Mouse (Mus musculus) embryo, embryonic 9.5 days (tissue): ENCODE results near the gene Cfhr2.
"Not testable (repeated sequence)": the region's sequence is repeated elsewhere in the genome, so short reads cannot be mapped to it uniquely, and the experiment has no call there.

ENCODE experiments used
- DNase-seq: peaks from one replicate; pipeline ENCODE4 v3.0.0-alpha.2; 2017; ENCODE audit errors: extremely low spot score

The Cfhr2 gene

GRCm38 (mm10) chr1:139858548-139858947 lies at the start of gene Cfhr2:
Gene Cfhr2 (minus strand): TSS chr1:139858702.
- no peak for DNase-seq

DNA sequence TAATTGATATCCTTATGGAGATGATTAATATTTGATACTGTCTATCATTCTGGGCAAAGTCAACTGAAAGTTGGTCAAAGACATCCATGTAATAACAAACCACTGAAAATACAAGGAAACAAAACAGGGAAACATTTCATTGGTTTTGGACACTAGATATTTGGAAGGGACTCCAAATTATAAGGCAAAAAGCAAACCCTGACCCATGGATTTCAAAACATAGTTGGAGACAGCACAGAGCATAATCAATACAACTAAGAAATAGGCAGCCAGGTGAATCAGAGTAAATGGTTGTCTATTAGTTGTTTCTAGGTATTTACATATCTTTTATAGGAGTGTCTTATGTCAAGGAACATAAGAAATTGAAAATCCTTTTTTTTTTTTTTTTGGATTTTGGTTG lies 5.2 kb upstream of the Cfhr2 start:
- no peak for DNase-seq

DNA sequence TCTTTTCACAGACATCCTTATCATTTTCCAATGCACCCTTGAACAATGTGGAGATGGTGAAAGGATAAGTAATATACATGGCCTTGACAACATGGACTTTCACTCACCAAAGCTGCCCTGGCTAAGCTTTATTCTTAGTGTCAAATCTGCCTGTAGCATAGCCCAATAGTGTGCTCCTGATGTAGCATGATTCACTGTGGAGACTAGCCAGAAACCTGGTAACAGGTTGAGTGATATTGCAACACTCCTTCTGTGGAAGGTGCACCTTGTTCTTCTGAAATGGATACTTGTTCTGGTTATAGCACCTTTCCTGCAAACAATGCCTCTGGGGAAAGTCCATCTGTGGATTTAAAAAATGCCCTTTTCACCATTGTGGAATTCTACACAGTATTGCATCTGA lies 1.7 kb upstream of the Cfhr2 start:
- no peak for DNase-seq

GRCm38 (mm10) chr1:139839699-139840098 lies 18.8 kb downstream of the Cfhr2 start:
- no peak for DNase-seq

- DNase-seq = no peak
These were observed 19.2 kb downstream of the Cfhr2 start for GRCm38 (mm10) chr1:139839290-139839689.

DNA sequence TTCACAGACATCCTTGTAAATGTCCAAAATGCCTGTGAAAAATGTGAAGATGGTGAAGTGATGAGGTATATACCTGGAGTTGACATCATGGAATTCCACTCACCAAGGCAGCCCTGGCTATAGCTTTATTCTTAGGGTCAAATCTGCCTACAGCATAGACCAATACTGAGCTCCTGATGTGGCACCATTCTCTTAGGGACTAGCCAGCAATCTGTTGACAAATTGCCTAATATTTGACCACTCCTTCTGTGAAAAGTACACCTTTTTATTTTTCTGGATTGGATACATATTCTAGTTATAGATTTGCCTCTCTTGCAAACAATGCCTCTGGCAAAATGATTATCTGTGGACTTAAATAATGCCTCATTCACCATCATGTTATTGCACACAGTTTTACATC lies 49.9 kb downstream of the Cfhr2 start:
- no peak for DNase-seq

- DNase-seq = no peak
These were observed 77.4 kb downstream of the Cfhr2 start, which contains the start of gene Gm4788 for GRCm38 (mm10) chr1:139781143-139781542. Gene Gm4788 (minus strand): TSS chr1:139781243.

DNA sequence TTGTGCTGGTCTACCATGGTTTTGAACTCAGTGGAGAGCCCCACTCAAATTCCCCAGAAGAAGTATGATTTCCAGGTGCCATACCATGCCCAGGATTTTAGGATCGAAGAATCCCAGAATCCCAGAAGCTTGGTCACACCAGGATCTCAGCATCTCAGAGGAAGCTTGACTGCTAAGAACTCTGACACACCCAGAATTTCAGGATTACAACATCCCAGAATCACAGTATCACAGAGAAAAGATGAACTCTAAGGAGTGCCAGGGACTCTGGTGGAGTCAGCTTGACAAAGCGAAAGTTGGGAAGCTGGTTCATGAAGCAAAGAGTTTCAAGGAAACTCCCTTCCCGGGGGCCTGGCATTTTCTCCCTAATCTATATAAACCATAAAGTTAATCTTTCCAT lies 88.6 kb downstream of the Cfhr2 start:
- not testable (repeated sequence) for DNase-seq
